Mouse (Mus musculus) embryonic facial prominence, embryonic 11.5 days (tissue): ENCODE results near the gene Galnt17. TPM values are rescaled to one million over a fixed set of nuclear protein-coding genes. Genes with fewer than 3 reads are reported as not detected.

Source experiments
- ATAC-seq: fragments of 200-750 bp; cut with Nextera tagmentation; replicated peaks from 2 replicates; pipeline ENCODE4 v1.8.0; 2017; ENCODE audit warnings: low read depth; ENCODE audit not compliant: insufficient number of reproducible peaks, low FRiP score, low TSS enrichment
- DNase-seq: peaks from one replicate; pipeline ENCODE4 v3.0.0-alpha.2; 2015; ENCODE audit warnings: low spot score
- H3K27ac ChIP-seq: fragments of 300-500 bp; sonication (generic); replicated peaks from 2 replicates; pipeline ENCODE4 v1.5.1; 2014; ENCODE audit warnings: mild to moderate bottlenecking, low read depth, low read length, control low read depth
- H3K27me3 ChIP-seq: fragments of 300-500 bp; sonication (generic); 2 replicates; pipeline ENCODE4 v1.6.1; 2014; ENCODE audit warnings: mild to moderate bottlenecking, low read length, moderate library complexity, mixed read lengths; ENCODE audit not compliant: control insufficient read depth, insufficient read depth
- H3K36me3 ChIP-seq: fragments of 300-500 bp; sonication (generic); replicated peaks from 2 replicates; pipeline ENCODE4 v1.6.1; 2014; ENCODE audit warnings: low read depth, mild to moderate bottlenecking, low read length, moderate library complexity, mixed read lengths; ENCODE audit not compliant: control insufficient read depth, insufficient read depth
- H3K4me1 ChIP-seq: fragments of 300-500 bp; sonication (generic); 2 replicates; pipeline ENCODE4 v1.6.1; 2014; ENCODE audit warnings: low read length, mixed read lengths; ENCODE audit not compliant: control insufficient read depth, insufficient read depth
- H3K4me2 ChIP-seq: fragments of 300-500 bp; sonication (generic); 2 replicates; pipeline ENCODE4 v1.6.1; 2014; ENCODE audit warnings: low read depth, mild to moderate bottlenecking, control low read depth, low read length, moderate library complexity
- H3K4me3 ChIP-seq: fragments of 300-500 bp; sonication (generic); 2 replicates; pipeline ENCODE4 v1.5.1; 2014; ENCODE audit warnings: low read depth, low read length, control low read depth
- H3K9ac ChIP-seq: fragments of 300-500 bp; sonication (generic); replicated peaks from 2 replicates; pipeline ENCODE4 v1.6.1; 2014; ENCODE audit warnings: mild to moderate bottlenecking, control low read depth, low read length
- H3K9me3 ChIP-seq: fragments of 300-500 bp; sonication (generic); replicated peaks from 2 replicates; pipeline ENCODE4 v1.6.1; 2016; ENCODE audit warnings: mild to moderate bottlenecking, low read length, inconsistent platforms, mixed read lengths; ENCODE audit not compliant: control insufficient read depth
- WGBS: fragments of 180-500 bp; shearing (Covaris S2); extraction: QIAGEN DNeasy Blood & Tissue Kit; methylation state at CpG from one replicate; pipeline ENCODE4 v1.1.7; 2014; 5-methylcytosine and 5-hydroxymethylcytosine counted together
- polyA plus RNA-seq: library from polyadenylated mRNA; unstranded; fragments of >200 nt; fragmentation: Nextera tagmentation; extraction: Ambion mirVana; gene quantifications from 2 replicates; pipeline ENCODE4 v1.2.1, GENCODE M21; 2014

Gene Galnt17
- polyA plus RNA-seq, 1 experiment from 2014 or later: 0.79 TPM

DNA sequence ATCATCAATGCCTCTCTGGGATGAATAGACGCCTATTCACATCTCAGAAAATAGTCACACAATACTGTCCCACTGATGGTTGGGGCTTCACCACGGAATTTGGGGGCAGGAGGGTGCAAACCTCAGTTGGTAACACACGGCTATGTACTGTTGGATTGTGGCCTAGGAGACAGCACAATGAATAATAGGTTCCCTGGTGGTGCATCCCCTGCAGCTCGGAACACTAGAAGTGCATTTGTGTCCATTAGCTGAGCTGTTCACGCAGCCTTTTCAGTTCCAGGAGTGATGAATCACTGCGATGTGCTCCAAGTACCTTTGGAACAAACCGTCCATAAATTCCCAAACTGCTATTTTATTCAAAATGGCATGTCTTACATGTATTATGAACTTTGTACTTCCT is 142.6 kb downstream of the Galnt17 start:
- Histone ChIP-seq H3K4me3 (no peak overlapping the region), H3K4me2 (no peak overlapping the region), H3K36me3 (no peaks in the 10 kb centered on the region), H3K27me3 (no peaks in the 10 kb centered on the region), H3K4me1 (no peaks in the 10 kb centered on the region), H3K9me3 (no peaks in the 10 kb centered on the region), H3K9ac (no peak overlapping the region), H3K27ac (no peak overlapping the region)
- DNase-seq (no peak), ATAC-seq (no peak)
- 78% methylated on average over 7 of the region's 7 CpGs for WGBS

DNA sequence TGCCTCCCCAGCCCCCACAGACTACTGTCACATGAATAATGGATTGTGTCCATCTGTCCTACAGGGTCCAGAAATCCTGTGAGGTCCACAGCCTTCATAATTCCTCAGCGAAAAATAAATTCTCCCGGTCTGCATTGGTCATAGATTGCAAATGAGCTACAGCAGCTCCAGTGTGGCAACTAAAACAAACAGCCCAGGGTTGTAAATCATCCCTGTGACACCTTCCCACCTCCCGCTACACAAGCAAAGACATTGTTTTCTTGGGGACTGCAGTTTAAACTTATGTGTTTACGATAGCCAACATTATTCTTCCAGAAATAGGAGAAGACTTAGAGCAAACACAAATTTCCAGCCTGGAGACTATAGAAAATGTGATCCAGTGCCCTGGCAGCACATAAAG is 150.4 kb downstream of the Galnt17 start:
- Histone ChIP-seq H3K9ac (no peak overlapping the region), H3K4me2 (no peak overlapping the region), H3K4me1 (no peaks in the 10 kb centered on the region), H3K27ac (no peak overlapping the region), H3K27me3 (no peaks in the 10 kb centered on the region), H3K4me3 (no peak overlapping the region), H3K9me3 (no peaks in the 10 kb centered on the region), H3K36me3 (no peaks in the 10 kb centered on the region)
- WGBS: 87% methylated on average over 4 of the region's 4 CpGs
- no peak for DNase-seq
- no peak for ATAC-seq

DNA sequence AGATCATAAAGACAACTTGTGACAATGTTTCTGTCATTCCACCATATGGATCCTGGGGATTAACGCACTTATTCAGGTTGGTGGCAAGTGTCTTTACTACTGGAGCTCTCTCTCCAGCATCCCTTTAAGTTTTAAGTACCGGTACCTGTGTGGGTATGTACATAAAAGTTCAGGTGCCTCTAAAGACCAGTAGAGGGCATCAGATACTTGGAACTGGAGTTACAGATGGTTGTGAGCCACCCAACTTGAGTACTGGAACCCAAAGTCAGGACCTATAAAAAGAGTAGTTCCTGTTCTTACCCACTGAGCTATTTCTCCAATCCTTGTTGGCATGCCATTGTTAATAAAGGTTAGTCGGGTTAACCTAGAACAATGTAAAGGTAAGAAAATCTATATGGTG is 152.0 kb downstream of the Galnt17 start:
- Histone ChIP-seq H3K36me3 (no peaks in the 10 kb centered on the region), H3K4me2 (no peak overlapping the region), H3K27ac (no peak overlapping the region), H3K9me3 (no peaks in the 10 kb centered on the region), H3K9ac (no peak overlapping the region), H3K4me3 (no peak overlapping the region), H3K27me3 (no peaks in the 10 kb centered on the region), H3K4me1 (no peaks in the 10 kb centered on the region)
- 66% methylated on average over 3 of the region's 3 CpGs for WGBS
- no peak for ATAC-seq
- DNase-seq: no peak

DNA sequence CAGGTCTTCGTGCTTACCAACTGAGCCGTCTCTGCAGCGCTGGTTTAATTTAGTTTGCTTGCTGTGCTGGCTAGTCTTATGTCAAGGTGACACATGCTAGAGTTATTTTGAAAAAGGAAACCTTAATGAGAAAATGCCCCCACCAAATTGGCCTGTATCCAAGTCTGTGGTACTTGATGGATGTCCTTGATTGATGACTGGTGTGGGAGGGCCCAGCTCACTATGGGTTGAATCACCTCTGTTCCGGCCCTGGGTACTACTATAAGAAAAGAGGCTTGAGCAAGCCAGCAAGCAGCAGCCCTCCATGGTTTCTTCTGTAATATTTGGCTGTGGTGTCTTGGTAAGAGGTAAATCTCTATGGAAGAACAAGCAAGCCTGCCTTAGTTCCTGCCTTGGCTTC is 165.7 kb downstream of the Galnt17 start:
- no peaks in the 10 kb centered on the region for H3K4me1 ChIP-seq
- H3K4me2 ChIP-seq: no peak overlapping the region
- 66% methylated on average over 4 of the region's 4 CpGs for WGBS
- no peaks in the 10 kb centered on the region for H3K27me3 ChIP-seq
- no peak overlapping the region for H3K4me3 ChIP-seq
- H3K36me3 ChIP-seq: no peaks in the 10 kb centered on the region
- H3K27ac ChIP-seq: no peak overlapping the region
- DNase-seq (no peak), ATAC-seq (no peak)
- H3K9ac ChIP-seq: no peak overlapping the region
- H3K9me3 ChIP-seq: no peaks in the 10 kb centered on the region

DNA sequence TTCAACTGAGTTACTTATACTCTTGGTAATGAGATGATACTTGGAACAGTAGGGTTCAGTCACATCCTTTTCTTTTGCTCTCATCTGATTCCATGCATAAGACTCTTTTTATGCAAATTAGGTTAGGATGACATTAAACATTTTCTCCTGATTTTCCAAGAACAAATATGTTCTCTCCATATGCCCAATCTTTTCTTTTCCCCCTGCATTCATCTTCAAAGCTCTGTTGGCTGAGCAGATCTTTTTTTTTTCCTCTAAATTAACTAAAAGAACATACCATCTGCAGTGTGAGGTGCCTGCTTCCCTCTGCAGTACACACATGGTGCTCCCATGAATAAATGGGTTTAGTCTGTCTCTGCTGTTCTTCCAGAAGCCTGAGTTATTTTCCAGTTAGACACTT is 173.5 kb downstream of the Galnt17 start:
- Histone ChIP-seq H3K36me3 (no peaks in the 10 kb centered on the region), H3K27ac (no peak overlapping the region), H3K4me1 (no peaks in the 10 kb centered on the region), H3K4me3 (no peak overlapping the region), H3K4me2 (no peak overlapping the region), H3K9me3 (no peaks in the 10 kb centered on the region), H3K27me3 (no peaks in the 10 kb centered on the region), H3K9ac (no peak overlapping the region)
- DNase-seq (no peak), ATAC-seq (no peak)

DNA sequence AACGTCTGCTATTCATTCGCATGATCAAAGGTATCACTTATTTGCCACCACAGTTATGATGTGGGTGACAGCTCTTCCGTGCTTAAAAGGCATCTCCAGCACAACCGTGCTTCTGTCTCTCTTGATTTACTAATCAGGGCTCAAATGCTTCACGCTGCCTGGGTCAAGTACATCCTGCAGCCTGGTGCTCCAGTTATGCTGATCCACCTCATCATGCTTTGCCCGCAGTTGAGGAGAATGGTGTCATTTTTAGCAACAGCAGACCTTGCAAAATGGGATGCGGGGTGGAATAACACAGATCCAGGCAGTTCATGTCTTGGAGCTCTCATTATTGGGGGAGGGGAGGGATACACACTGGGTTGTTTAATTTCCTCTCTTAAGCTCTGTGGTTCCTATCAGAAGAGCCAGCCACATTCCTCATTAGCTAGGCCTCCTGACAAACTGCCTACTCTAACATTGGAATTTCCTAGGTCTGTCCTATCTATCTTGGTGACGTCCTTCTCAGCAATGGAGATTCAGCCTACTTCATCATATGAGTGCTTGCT is 187.9 kb downstream of the Galnt17 start:
- no peaks in the 10 kb centered on the region for H3K9me3 ChIP-seq
- no peak overlapping the region for H3K4me2 ChIP-seq
- H3K27me3 ChIP-seq: no peaks in the 10 kb centered on the region
- no peak overlapping the region for H3K27ac ChIP-seq
- no peak overlapping the region for H3K9ac ChIP-seq
- no peak overlapping the region for H3K4me3 ChIP-seq
- no peaks in the 10 kb centered on the region for H3K4me1 ChIP-seq
- no peaks in the 10 kb centered on the region for H3K36me3 ChIP-seq
- ATAC-seq: no peak
- DNase-seq: no peak
- WGBS: 75% methylated on average over 8 of the region's 8 CpGs

DNA sequence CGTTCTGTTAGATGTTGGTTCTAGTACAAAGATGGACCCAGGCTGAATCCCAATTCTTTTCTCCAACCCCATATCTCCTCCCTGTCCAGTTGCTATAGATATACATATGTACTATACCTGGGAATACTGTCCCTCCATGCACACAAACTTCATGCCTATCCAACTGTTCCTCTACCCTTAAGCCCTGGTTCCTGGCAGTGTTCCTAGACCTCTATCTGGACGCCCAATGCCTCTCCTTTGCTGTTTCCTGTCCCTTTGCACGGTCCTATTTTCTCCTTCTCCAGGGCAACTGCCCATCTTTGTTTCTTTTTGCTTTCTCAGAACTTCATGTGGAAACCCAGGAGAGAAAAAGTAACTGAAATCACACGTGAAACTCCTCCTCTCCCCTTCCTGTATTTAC is 188.4 kb downstream of the Galnt17 start:
- no peak overlapping the region for H3K4me2 ChIP-seq
- no peak overlapping the region for H3K4me3 ChIP-seq
- DNase-seq (no peak), ATAC-seq (no peak)
- no peaks in the 10 kb centered on the region for H3K4me1 ChIP-seq
- no peak overlapping the region for H3K27ac ChIP-seq
- H3K27me3 ChIP-seq: no peaks in the 10 kb centered on the region
- no peaks in the 10 kb centered on the region for H3K9me3 ChIP-seq
- no peak overlapping the region for H3K9ac ChIP-seq
- 69% methylated on average over 4 of the region's 4 CpGs for WGBS
- H3K36me3 ChIP-seq: no peaks in the 10 kb centered on the region

DNA sequence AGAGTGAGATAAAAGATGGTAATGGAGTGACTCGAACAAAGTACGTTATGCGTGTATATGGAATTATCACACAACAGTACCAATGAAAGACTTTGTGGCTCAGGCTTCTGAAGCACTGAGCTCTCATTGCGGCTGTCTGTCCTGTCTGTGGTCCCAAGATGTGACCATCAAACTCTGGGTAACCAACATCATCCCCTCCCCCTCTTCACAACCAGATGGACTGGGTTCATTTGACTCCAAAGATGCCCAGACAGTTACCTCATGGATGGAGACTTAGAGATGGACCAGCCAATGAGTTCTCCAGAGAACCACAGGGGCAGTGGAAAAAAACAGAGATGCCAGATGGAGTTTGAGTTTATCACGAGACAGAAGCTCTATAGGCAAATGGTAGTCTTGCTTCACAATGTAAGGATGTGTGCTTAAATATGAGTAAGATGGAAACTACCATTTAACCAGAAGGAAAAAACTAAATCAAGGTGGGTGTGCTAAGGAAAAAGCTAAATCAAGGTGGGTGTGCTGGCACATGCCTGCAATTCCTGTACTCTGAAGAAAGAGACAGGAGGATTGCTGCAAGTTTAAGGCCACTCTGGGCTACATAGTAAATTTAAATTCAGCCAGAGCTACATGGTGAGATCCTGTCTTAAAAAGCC is 190.8 kb downstream of the Galnt17 start:
- Histone ChIP-seq H3K4me2 (no peak overlapping the region), H3K9me3 (no peaks in the 10 kb centered on the region), H3K27ac (no peak overlapping the region), H3K9ac (no peak overlapping the region), H3K4me3 (no peak overlapping the region), H3K27me3 (no peaks in the 10 kb centered on the region), H3K4me1 (no peaks in the 10 kb centered on the region), H3K36me3 (no peaks in the 10 kb centered on the region)
- DNase-seq (no peak), ATAC-seq (no peak)
- 88% methylated on average over 5 of the region's 5 CpGs for WGBS
